Mouse (Mus musculus) liver, embryonic 14.5 days (tissue): ENCODE data around the gene Fancm. TPM values are rescaled to one million over a fixed set of nuclear protein-coding genes. Genes with fewer than 3 reads are reported as not detected.
"Not testable (repeated sequence)": the region's sequence is repeated elsewhere in the genome, so short reads cannot be mapped to it uniquely, and the experiment has no call there.

ENCODE experiments used
- ATAC-seq: fragments of 200-750 bp; cut with Nextera tagmentation; 2 replicates; pipeline ENCODE4 v1.8.0; 2017; ENCODE audit warnings: moderate number of reproducible peaks, mild to moderate bottlenecking, moderate library complexity; ENCODE audit not compliant: insufficient read depth
- DNase-seq, 3 experiments: peaks; one replicate each; pipeline ENCODE4 v3.0.0-alpha.2; 2012 to 2013; ENCODE audit warnings: low read depth in 3 of 3, low spot score in 3 of 3
- H3K27ac ChIP-seq: fragments of 300-500 bp; sonication (generic); 2 replicates; pipeline ENCODE4 v1.5.1; 2014; ENCODE audit warnings: moderate library complexity, mild to moderate bottlenecking, control low read depth, inconsistent platforms
- H3K27me3 ChIP-seq: fragments of 300-500 bp; sonication (generic); 2 replicates; pipeline ENCODE4 v1.6.1; 2014; ENCODE audit warnings: mild to moderate bottlenecking, low read length, moderate library complexity; ENCODE audit not compliant: control insufficient read depth, insufficient read depth
- H3K36me3 ChIP-seq: fragments of 300-500 bp; sonication (generic); replicated peaks from 2 replicates; pipeline ENCODE4 v1.6.1; 2014; ENCODE audit warnings: low read depth; ENCODE audit not compliant: control insufficient read depth, insufficient read depth
- H3K4me1 ChIP-seq, 2 experiments: fragments of 200-500 bp in 1 of 2; fragments of 300-500 bp in 1 of 2; sonication (generic) in 1 of 2; replicated peaks; 2 replicates each; pipeline ENCODE4 v1.6.1; 2012 to 2014; ENCODE audit warnings: antibody characterized with exemption in 1 of 2, inconsistent platforms in 1 of 2, low read length in 1 of 2; ENCODE audit not compliant: control insufficient read depth in 2 of 2, insufficient read depth in 2 of 2
- H3K4me2 ChIP-seq: fragments of 300-500 bp; sonication (generic); 2 replicates; pipeline ENCODE4 v1.6.1; 2014; ENCODE audit warnings: low read depth, mild to moderate bottlenecking, control low read depth, moderate library complexity
- H3K4me3 ChIP-seq, 2 experiments: fragments of 200-500 bp in 1 of 2; fragments of 300-500 bp in 1 of 2; sonication (generic) in 1 of 2; 2 replicates each; pipeline ENCODE4 v1.5.1; 2012 to 2014; ENCODE audit warnings: low read depth in 2 of 2, low read length in 2 of 2, mild to moderate bottlenecking in 2 of 2, control low read depth in 1 of 2, inconsistent platforms in 1 of 2, moderate library complexity in 1 of 2; ENCODE audit not compliant: insufficient read depth in 1 of 2
- H3K9ac ChIP-seq: fragments of 300-500 bp; sonication (generic); replicated peaks from 2 replicates; pipeline ENCODE4 v1.6.1; 2014; ENCODE audit warnings: mild to moderate bottlenecking, control low read depth, moderate library complexity
- H3K9me3 ChIP-seq: fragments of 300-500 bp; sonication (generic); 2 replicates; pipeline ENCODE4 v1.6.1; 2016; ENCODE audit warnings: low read length, mixed read lengths; ENCODE audit not compliant: control insufficient read depth
- CTCF ChIP-seq: IDR thresholded peaks from 2 replicates; pipeline ENCODE4 v1.5.1; 2016; ENCODE audit warnings: antibody characterized with exemption, low read depth, control low read depth
- EP300 ChIP-seq: IDR thresholded peaks from 2 replicates; pipeline ENCODE4 v1.6.1; 2016; ENCODE audit warnings: antibody characterized with exemption, low read depth
- WGBS: fragments of 180-500 bp; shearing (Covaris S2); extraction: QIAGEN DNeasy Blood & Tissue Kit; methylation state at CpG from one replicate; pipeline ENCODE4 v1.1.7; 2014; ENCODE audit not compliant: insufficient replicate concordance; 5-methylcytosine and 5-hydroxymethylcytosine counted together
- polyA plus RNA-seq, 2 experiments: library from polyadenylated mRNA; depleted of rRNA in 1 of 2; stranded (reverse) in 1 of 2; unstranded in 1 of 2; fragments of >200 nt; fragmentation: Nextera tagmentation in 1 of 2; extraction: Ambion mirVana in 1 of 2; gene quantifications; 2 replicates each; pipeline versions ENCODE4 v1.2.1 to v1.2.3; 2012 to 2014

The Fancm gene
- polyA plus RNA-seq, 2 experiments = 4.6 to 5.8 TPM

GRCm38 (mm10) chr12:65172021-65172951, 96.9 kb downstream of the Fancm start, which contains the start of gene Mis18bp1:
Gene Mis18bp1, minus strand, starts transcription at chr12:65172604.
- Histone ChIP-seq H3K4me3 (peak within 1 kb of the TSS; percentile 98), H3K9me3 (no peaks in the 10 kb centered on the region), H3K27me3 (no peaks in the 10 kb centered on the region), H3K36me3 (no peaks in the 10 kb centered on the region; the same call in 1 of the 2 replicates), H3K27ac (peak within 1 kb of the TSS; percentile 93), H3K4me1 (peaks cover 8 to 12% of the 10 kb centered on the region in 2 experiments), H3K9ac (peak within 1 kb of the TSS; percentile 87), H3K4me2 (peak within 1 kb of the TSS; percentile 90)
- ATAC-seq (peak; percentile 95), DNase-seq (peak; percentile 92 to 93 (median 92))
- TF ChIP-seq CTCF (no peak), EP300 (no peak; the same call in 1 of the 2 replicates)
- under 1% methylated on average over 70 of the region's 70 CpGs for WGBS

- H3K9ac ChIP-seq = peak overlapping the region; percentile 87
- ATAC-seq (peak; percentile 58), DNase-seq (peak in 2 of 3 experiments; percentile 27 to 33)
- peak overlapping the region; percentile 98 for H3K4me3 ChIP-seq
- H3K4me2 ChIP-seq = peak overlapping the region; percentile 90
- 11% methylated on average over 8 of the region's 8 CpGs for WGBS
- not testable (repeated sequence) for H3K36me3 ChIP-seq, H3K9me3 ChIP-seq, H3K27me3 ChIP-seq
- H3K27ac ChIP-seq = peak overlapping the region; percentile 93
- peak; percentile 76 for TF ChIP-seq CTCF
- peaks cover 8 to 12% of the 10 kb centered on the region in 2 experiments for H3K4me1 ChIP-seq
These were observed 97.6 kb downstream of the Fancm start for GRCm38 (mm10) chr12:65172959-65173358.

DNA sequence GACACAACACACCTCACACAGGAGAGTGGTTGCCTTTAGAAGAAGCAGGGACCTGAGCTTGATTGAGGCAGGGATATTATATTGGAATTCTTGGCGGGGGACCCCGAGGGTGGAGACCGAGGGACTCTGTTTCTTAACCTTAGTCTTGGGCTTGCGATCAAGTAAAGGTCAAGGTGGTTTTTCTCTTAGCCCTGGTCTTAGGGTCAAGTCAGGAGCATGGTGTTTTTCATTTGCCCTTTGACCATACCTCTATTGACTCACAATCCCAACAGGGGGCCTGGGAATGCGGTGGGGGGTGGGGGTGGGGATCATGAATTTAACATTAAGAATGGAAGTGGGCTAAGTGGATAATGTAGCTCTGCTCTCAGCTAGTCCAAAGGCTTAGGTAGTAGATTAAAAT, 98.3 kb downstream of the Fancm start:
- ATAC-seq (no peak), DNase-seq (no peak)
- Histone ChIP-seq H3K27me3 (no peaks in the 10 kb centered on the region), H3K9me3 (no peaks in the 10 kb centered on the region), H3K4me1 (peaks cover 8 to 12% of the 10 kb centered on the region in 2 experiments), H3K4me3 (peak overlapping the region; percentile 36 to 98; a peak in 3 of 4 replicates), H3K36me3 (no peaks in the 10 kb centered on the region; the same call in 1 of the 2 replicates), H3K9ac (peak overlapping the region; percentile 14; the same call in 1 of the 2 replicates), H3K27ac (no peak overlapping the region), H3K4me2 (peak overlapping the region; percentile 90)
- TF ChIP-seq EP300 = no peak
- TF ChIP-seq CTCF = no peak
- WGBS = 84% methylated on average over 5 of the region's 5 CpGs

Other genes starting within 250 kb of the Fancm start
- gene Gm527, start 157.7 kb upstream of the Fancm start, polyA plus RNA-seq (2012; rRNA removed) = 0.26 and 0.42 TPM in 2 replicates
- 0.17 and 0.44 TPM in 2 replicates for gene Gm527, start 157.7 kb upstream of the Fancm start, polyA plus RNA-seq (2014; fragmentation: Nextera tagmentation; extraction: Ambion mirVana)
- 1.4 and 1.6 TPM in 2 replicates for gene Klhl28, start 110.1 kb upstream of the Fancm start, polyA plus RNA-seq (2012; rRNA removed)
- gene Klhl28, start 110.1 kb upstream of the Fancm start, polyA plus RNA-seq (2014; fragmentation: Nextera tagmentation; extraction: Ambion mirVana) = 3.0 and 3.1 TPM in 2 replicates
- 2.8 and 3.9 TPM in 2 replicates for gene Togaram1, start 109.8 kb upstream of the Fancm start, polyA plus RNA-seq (2012; rRNA removed)
- gene Togaram1, start 109.8 kb upstream of the Fancm start, polyA plus RNA-seq (2014; fragmentation: Nextera tagmentation; extraction: Ambion mirVana) = 6.4 and 6.6 TPM in 2 replicates
- gene Prpf39, start 39.3 kb upstream of the Fancm start, polyA plus RNA-seq (2012; rRNA removed) = 5.8 and 9.1 TPM in 2 replicates
- 14.3 and 14.5 TPM in 2 replicates for gene Prpf39, start 39.3 kb upstream of the Fancm start, polyA plus RNA-seq (2014; fragmentation: Nextera tagmentation; extraction: Ambion mirVana)
- 34.3 and 66.5 TPM in 2 replicates for gene Fkbp3, start 1.6 kb upstream of the Fancm start, polyA plus RNA-seq (2012; rRNA removed)
- 147 and 152 TPM in 2 replicates for gene Fkbp3, start 1.6 kb upstream of the Fancm start, polyA plus RNA-seq (2014; fragmentation: Nextera tagmentation; extraction: Ambion mirVana)
- 8.2 and 14.7 TPM in 2 replicates for gene Mis18bp1, start 97.0 kb downstream of the Fancm start, polyA plus RNA-seq (2012; rRNA removed)
- gene Mis18bp1, start 97.0 kb downstream of the Fancm start, polyA plus RNA-seq (2014; fragmentation: Nextera tagmentation; extraction: Ambion mirVana) = 36.4 and 36.7 TPM in 2 replicates
- gene Wdr20rt, start 149.9 kb downstream of the Fancm start, polyA plus RNA-seq (2012; rRNA removed) = not detected in 2 replicates
- not detected in 2 replicates for gene Wdr20rt, start 149.9 kb downstream of the Fancm start, polyA plus RNA-seq (2014; fragmentation: Nextera tagmentation; extraction: Ambion mirVana)